Mouse (Mus musculus): ENCODE results near the gene Iqgap2. TPM values are rescaled to one million over a fixed set of nuclear protein-coding genes. Genes with fewer than 3 reads are reported as not detected.

Iqgap2 gene
- total and polyA plus RNA-seq, 2 experiments from 2014 or later, result 2.0 to 5.4 TPM

DNA sequence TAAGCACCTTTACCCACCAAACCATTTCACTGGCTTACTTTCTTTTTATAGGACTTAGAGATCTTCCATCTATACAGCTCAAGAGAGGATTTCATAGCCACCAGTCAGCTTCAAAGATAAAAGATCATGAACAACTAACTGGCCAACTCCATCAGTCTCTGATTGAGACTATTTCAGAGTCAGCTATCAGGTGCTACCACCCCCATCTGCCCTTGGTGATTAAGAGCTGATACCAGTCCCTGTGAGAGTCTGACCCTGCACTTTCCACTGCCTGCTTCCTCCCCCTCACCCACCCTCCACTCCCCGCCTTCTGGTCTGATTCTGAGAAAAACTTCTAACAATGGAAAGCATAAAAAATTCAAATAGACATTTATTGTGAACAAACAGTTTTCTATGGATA lies 203.1 kb downstream of the Iqgap2 start:
- TF ChIP-seq CTCF (IDR thresholded peaks at IDR 0.05), result no peak
- ATAC-seq (ENCODE audit: low FRiP score) (no peak), DNase-seq (ENCODE audit: low spot score) (no peak)
- no peak overlapping the region for H3K9ac ChIP-seq (replicated peaks; ENCODE audit: low read length, poor library complexity, severe bottlenecking)
- no peak overlapping the region for H3K4me2 ChIP-seq (ENCODE audit: low read depth, low read length, poor library complexity, severe bottlenecking)
- no peaks in the 10 kb centered on the region for H3K4me1 ChIP-seq (ENCODE audit: insufficient read depth, low read length)
- H3K27me3 ChIP-seq (ENCODE audit: insufficient read depth, low read length), result no peaks in the 10 kb centered on the region
- no peaks in the 10 kb centered on the region for H3K9me3 ChIP-seq (ENCODE audit: low read length)
- H3K36me3 ChIP-seq (ENCODE audit: insufficient read depth, low read length), result no peaks in the 10 kb centered on the region
- H3K27ac ChIP-seq (ENCODE audit: low read depth, low read length), result no peak overlapping the region
- H3K4me3 ChIP-seq (ENCODE audit: low read depth, low read length), result no peak overlapping the region
- 96% methylated on average over 1 of the region's 1 CpGs for WGBS

DNA sequence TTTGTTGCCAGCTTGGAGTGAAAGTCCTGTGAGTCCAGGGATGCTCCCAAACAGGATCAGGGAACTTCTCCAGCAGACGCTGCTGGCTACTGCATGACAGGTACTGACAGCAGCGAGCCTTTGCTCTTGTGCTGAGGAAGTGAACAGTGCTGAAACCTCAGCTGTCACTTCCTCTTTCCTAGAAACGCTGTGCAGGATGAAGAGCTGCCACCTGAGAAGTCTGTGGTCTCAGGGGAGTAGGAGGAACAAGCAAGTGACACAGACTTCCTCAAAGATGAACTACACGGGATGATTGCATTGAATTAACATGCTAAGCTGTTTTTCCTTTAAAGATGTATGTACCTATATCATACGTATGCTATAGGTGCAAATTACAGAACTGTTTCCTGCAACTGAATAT lies 206.0 kb downstream of the Iqgap2 start:
- no peak overlapping the region for H3K9ac ChIP-seq (replicated peaks; ENCODE audit: low read length, poor library complexity, severe bottlenecking)
- H3K36me3 ChIP-seq (ENCODE audit: insufficient read depth, low read length), result no peaks in the 10 kb centered on the region
- no peaks in the 10 kb centered on the region for H3K4me1 ChIP-seq (ENCODE audit: insufficient read depth, low read length)
- DNase-seq (ENCODE audit: low spot score), result no peak
- no peak for ATAC-seq (ENCODE audit: low FRiP score)
- no peaks in the 10 kb centered on the region for H3K9me3 ChIP-seq (ENCODE audit: low read length)
- H3K4me3 ChIP-seq (ENCODE audit: low read depth, low read length), result no peak overlapping the region
- no peak overlapping the region for H3K4me2 ChIP-seq (ENCODE audit: low read depth, low read length, poor library complexity, severe bottlenecking)
- WGBS, result 86% methylated on average over 5 of the region's 5 CpGs
- H3K27me3 ChIP-seq (ENCODE audit: insufficient read depth, low read length), result no peaks in the 10 kb centered on the region
- TF ChIP-seq CTCF (IDR thresholded peaks at IDR 0.05), result no peak
- H3K27ac ChIP-seq (ENCODE audit: low read depth, low read length), result no peak overlapping the region

DNA sequence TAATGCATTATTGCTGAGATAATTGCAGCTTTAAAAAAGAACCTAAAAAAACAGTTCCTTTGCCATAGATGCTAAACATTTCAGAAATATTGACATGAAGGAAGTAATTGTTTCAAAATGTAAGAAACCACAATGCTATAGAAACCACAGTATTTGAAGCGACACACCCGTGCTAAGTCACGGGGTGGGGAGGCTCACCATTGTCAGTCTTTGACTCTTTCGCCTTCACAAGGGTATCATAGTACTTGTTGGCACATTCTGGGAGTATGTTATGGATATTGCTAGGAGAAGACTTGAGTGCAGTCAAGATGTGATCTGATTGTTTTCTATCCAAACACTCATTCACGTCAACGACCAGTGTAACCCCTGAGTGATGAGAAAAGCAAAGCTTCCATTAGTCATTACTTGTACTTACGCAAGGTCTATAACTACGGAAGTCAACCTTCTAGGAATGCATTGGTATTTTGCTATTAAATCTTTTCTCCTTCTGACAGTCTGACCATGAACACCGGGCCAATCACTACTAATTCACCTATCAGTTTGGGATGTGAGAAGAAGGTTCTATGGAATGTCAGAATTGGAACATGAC lies 207.0 kb downstream of the Iqgap2 start:
- WGBS, result 93% methylated on average over 9 of the region's 9 CpGs
- H3K27ac ChIP-seq (ENCODE audit: low read depth, low read length), result no peak overlapping the region

DNA sequence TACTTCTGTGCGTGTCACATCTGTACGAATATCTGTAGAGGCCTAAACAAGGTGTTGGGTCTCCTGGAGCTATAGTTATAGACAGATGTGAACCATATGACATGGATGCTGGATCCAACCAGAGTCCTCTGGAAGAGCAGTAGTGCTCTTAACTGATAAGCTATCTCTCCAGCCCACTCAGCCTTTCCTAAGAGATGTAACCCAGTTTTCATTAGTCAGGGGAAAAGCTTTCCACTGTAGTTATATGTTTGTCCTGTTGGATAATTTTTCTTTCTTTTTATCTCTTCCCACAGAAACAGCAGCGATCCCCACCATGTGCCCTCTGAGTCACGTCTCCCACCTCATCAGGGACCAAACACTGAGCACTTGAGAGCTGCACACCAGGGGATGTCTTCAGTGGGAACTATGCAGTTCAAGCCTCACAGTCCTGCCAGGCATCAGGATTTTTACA lies 212.2 kb downstream of the Iqgap2 start:
- no peaks in the 10 kb centered on the region for H3K9me3 ChIP-seq (ENCODE audit: low read length)
- H3K27ac ChIP-seq (ENCODE audit: low read depth, low read length), result no peak overlapping the region
- 89% methylated on average over 4 of the region's 4 CpGs for WGBS
- no peak overlapping the region for H3K9ac ChIP-seq (replicated peaks; ENCODE audit: low read length, poor library complexity, severe bottlenecking)
- TF ChIP-seq CTCF (IDR thresholded peaks at IDR 0.05), result no peak
- no peaks in the 10 kb centered on the region for H3K4me1 ChIP-seq (ENCODE audit: insufficient read depth, low read length)
- no peak for DNase-seq (ENCODE audit: low spot score)
- no peaks in the 10 kb centered on the region for H3K27me3 ChIP-seq (ENCODE audit: insufficient read depth, low read length)
- no peaks in the 10 kb centered on the region for H3K36me3 ChIP-seq (ENCODE audit: insufficient read depth, low read length)
- no peak for ATAC-seq (ENCODE audit: low FRiP score)
- H3K4me2 ChIP-seq (ENCODE audit: low read depth, low read length, poor library complexity, severe bottlenecking), result no peak overlapping the region
- H3K4me3 ChIP-seq (ENCODE audit: low read depth, low read length), result no peak overlapping the region

More for the DNA sequence above, 207.0 kb downstream of the Iqgap2 start:
- Histone ChIP-seq H3K27me3 (ENCODE audit: insufficient read depth, low read length) (no peaks in the 10 kb centered on the region), H3K36me3 (ENCODE audit: insufficient read depth, low read length) (no peaks in the 10 kb centered on the region), H3K4me2 (ENCODE audit: low read depth, low read length, poor library complexity, severe bottlenecking) (no peak overlapping the region), H3K9me3 (ENCODE audit: low read length) (no peaks in the 10 kb centered on the region), H3K4me1 (ENCODE audit: insufficient read depth, low read length) (no peaks in the 10 kb centered on the region), H3K9ac (replicated peaks; ENCODE audit: low read length, poor library complexity, severe bottlenecking) (no peak overlapping the region), H3K4me3 (ENCODE audit: low read depth, low read length) (no peak overlapping the region)
- DNase-seq (ENCODE audit: low spot score), result no peak
- no peak for TF ChIP-seq CTCF (IDR thresholded peaks at IDR 0.05)
- no peak for ATAC-seq (ENCODE audit: low FRiP score)

DNA sequence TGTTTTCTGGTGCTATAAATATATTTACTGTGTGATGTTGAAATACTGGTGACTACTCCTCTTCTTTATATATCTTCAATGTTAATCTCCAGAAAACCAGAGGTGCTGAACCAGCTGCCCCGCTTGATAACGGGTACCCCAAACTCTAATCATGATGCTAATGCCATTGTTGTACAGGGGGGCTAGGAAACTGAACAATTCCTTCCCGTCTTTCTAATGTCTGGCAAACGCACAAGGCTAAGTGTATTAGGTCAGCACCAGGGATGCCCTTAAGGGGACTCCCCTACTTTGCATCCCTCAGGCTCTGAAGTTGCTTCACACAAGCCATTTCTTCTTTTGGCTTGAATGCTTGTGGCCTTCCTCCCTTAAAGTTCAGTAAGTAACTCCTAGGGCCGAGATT lies 212.6 kb downstream of the Iqgap2 start:
- Histone ChIP-seq H3K4me1 (ENCODE audit: insufficient read depth, low read length) (no peaks in the 10 kb centered on the region), H3K27ac (ENCODE audit: low read depth, low read length) (no peak overlapping the region), H3K4me3 (ENCODE audit: low read depth, low read length) (no peak overlapping the region), H3K9me3 (ENCODE audit: low read length) (no peaks in the 10 kb centered on the region), H3K36me3 (ENCODE audit: insufficient read depth, low read length) (no peaks in the 10 kb centered on the region), H3K27me3 (ENCODE audit: insufficient read depth, low read length) (no peaks in the 10 kb centered on the region), H3K4me2 (ENCODE audit: low read depth, low read length, poor library complexity, severe bottlenecking) (no peak overlapping the region), H3K9ac (replicated peaks; ENCODE audit: low read length, poor library complexity, severe bottlenecking) (no peak overlapping the region)
- ATAC-seq (ENCODE audit: low FRiP score) (no peak), DNase-seq (ENCODE audit: low spot score) (no peak)
- WGBS, result 89% methylated on average over 5 of the region's 5 CpGs
- no peak for TF ChIP-seq CTCF (IDR thresholded peaks at IDR 0.05)

DNA sequence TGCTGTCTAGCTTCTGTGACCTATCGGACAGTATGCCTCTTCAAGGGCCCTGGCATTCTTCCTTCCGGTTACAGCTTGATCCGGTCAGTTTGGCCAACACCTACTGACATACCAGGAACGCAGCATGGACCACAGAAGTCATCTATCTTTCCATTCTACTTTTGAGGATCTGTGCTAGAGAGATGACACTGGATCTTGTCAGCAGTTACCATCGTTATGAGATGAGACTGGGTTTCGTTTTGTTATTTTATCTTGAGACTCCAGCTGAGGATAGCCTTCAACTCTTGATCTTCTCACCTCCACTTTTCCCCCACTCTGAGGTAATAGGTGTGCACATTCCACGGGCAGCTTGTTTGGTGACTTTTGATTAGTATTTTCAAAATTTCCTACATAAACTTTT lies 219.3 kb downstream of the Iqgap2 start:
- Histone ChIP-seq H3K4me2 (ENCODE audit: low read depth, low read length, poor library complexity, severe bottlenecking) (no peak overlapping the region), H3K9ac (replicated peaks; ENCODE audit: low read length, poor library complexity, severe bottlenecking) (no peak overlapping the region), H3K27me3 (ENCODE audit: insufficient read depth, low read length) (no peaks in the 10 kb centered on the region), H3K36me3 (ENCODE audit: insufficient read depth, low read length) (no peaks in the 10 kb centered on the region), H3K4me1 (ENCODE audit: insufficient read depth, low read length) (no peaks in the 10 kb centered on the region), H3K4me3 (ENCODE audit: low read depth, low read length) (no peak overlapping the region), H3K27ac (ENCODE audit: low read depth, low read length) (no peak overlapping the region), H3K9me3 (ENCODE audit: low read length) (no peaks in the 10 kb centered on the region)
- 91% methylated on average over 7 of the region's 7 CpGs for WGBS
- DNase-seq (ENCODE audit: low spot score) (no peak), ATAC-seq (ENCODE audit: low FRiP score) (no peak)
- no peak for TF ChIP-seq CTCF (IDR thresholded peaks at IDR 0.05)
